Mouse (Mus musculus) T-helper 17 cell (primary cell): ENCODE data around the gene Lgi1.

ENCODE experiments used
- in situ Hi-C, 2 experiments: fragments of 300-600 bp; cut with MboI, MseI; formaldehyde crosslinking; loops; 1 replicate in 1 of 2; 2 replicates in 1 of 2; pipeline ENCODE4 v1.15.1; 2025; ENCODE audit warnings: high pct_unique_total_duplicates in 2 of 2

The Lgi1 gene

DNA sequence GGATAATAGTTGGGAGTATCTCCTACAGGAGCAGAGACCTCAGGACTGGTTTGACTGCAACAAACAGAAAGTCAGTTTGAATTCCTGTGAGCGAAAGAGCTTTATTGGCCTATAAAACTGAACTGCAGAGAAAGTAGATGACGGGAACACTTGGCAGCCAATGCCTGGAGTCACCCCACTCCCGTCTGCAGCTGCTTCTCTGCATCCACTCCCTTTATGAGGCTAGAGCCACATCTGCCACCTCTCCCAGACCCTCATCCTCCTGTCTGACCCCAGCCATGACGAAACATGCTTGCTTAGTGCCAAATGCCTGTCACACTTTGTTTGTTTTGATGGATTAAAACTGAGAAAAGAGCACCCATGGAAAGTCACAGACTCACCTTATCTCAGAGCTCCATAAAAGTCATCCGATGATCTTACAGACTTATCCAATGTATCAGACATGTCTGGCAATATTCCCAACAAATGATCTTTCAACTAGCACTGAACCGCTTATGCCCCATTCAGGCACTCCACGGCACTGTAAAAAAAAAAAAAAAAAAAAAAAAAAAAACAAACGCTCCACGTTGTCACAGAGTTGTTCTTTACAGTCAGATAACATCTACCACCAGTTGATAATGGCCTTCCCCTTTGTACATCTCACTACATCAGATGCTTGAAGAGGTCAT, 93.8 kb downstream of the Lgi1 start:
- in situ Hi-C loops, result loop anchor here in 1 of 2 experiments (5.0 to 10.0 kb wide), 2 partner anchors 116 to 383 kb away; no protein-coding TSS in a partner anchor

DNA sequence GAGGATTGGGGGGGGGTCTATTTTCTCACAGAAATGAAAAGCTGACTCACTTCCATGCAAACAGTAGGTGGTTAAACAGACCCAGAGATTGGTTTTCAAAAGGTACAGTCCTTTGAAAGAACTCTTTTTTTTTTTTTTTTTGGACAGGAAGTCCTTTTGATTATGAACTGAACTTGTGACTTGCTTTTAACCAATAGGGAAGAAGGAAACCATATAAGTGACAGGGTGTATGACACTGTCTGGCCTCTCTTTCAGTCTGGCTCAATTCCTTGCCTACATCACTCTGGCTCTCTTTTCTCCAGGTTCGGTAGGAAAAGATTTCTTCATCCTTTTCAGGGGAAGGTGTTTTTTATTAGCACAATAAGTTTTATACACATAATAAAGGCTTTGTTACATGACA, 95.0 kb downstream of the Lgi1 start:
- in situ Hi-C loops, result loop anchor here in 1 of 2 experiments (5.0 to 10.0 kb wide), 2 partner anchors 117 to 384 kb away; no protein-coding TSS in a partner anchor
